Mouse (Mus musculus): ENCODE measurements around the gene Serpini2. TPM values are rescaled to one million over a fixed set of nuclear protein-coding genes. Genes with fewer than 3 reads are reported as not detected.
"Not testable (repeated sequence)": the region's sequence is repeated elsewhere in the genome, so short reads cannot be mapped to it uniquely, and the experiment has no call there.

The Serpini2 gene
- 0.35 TPM in 1 of 2 replicates, not detected in the other for polyA plus RNA-seq (2015; fragmentation: Nextera tagmentation; extraction: Ambion mirVana)

DNA sequence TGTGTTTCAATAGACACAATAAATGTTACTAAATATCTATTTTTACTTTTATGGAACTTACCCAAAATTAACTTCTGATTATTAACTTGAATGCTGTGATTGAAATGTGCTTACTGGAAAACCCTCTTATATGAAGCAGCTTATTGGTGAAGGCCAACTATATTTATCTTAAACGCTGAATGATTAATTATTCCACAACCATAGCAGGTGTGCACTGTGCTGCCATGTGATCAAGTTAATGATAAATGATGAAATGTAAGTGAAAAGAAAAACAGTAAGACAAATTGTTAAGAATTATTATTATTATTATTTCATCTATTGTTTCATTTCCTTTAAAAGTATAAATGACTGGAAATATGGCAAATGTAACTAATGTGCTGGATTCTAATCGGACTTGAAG, at the start of gene Serpini2:
TSS of gene Serpini2 (minus strand) at position 101 of the 400 bp plus-strand sequence.
- no peak for ATAC-seq (ENCODE audit: insufficient read depth)
- Histone ChIP-seq H3K4me3 (replicated peaks) (no peak within 1 kb of the TSS), H3K4me2 (no peak within 1 kb of the TSS), H3K27ac (replicated peaks) (no peak within 1 kb of the TSS), H3K9me3 (replicated peaks) (no peaks in the 10 kb centered on the region), H3K9ac (no peak within 1 kb of the TSS), H3K36me3 (replicated peaks) (no peaks in the 10 kb centered on the region), H3K4me1 (replicated peaks) (no peaks in the 10 kb centered on the region), H3K27me3 (no peaks in the 10 kb centered on the region)
- 59% methylated on average over 2 of the region's 2 CpGs for WGBS (ENCODE audit: insufficient replicate concordance)

DNA sequence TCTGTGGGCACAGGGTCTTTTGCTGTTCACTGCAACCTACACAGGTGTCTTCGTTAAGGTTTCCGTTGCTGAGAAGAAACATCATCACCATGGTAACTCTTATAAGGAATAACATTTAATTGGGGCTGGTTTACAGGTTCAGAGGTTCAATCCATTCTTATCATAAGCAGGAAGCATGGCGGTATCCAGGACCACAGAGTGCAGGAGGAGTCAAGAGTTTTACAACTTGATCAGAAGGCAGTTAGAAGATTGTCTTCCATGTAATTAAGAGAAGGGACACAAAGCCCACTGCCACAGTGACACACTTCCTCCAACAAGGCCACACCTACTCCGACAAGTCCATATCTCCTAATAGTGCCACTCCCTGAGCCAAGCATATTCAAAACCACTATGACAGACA, 39.0 kb upstream of the Serpini2 start:
- no peak for ATAC-seq (ENCODE audit: insufficient read depth)
- no peak overlapping the region for H3K9ac ChIP-seq
- no peaks in the 10 kb centered on the region for H3K9me3 ChIP-seq (replicated peaks)
- 51% methylated on average over 4 of the region's 4 CpGs for WGBS (ENCODE audit: insufficient replicate concordance)
- H3K4me2 ChIP-seq, result no peak overlapping the region
- H3K36me3 ChIP-seq (replicated peaks), result no peaks in the 10 kb centered on the region
- no peak overlapping the region for H3K27ac ChIP-seq (replicated peaks)
- H3K4me3 ChIP-seq (replicated peaks), result no peak overlapping the region
- no peaks in the 10 kb centered on the region for H3K4me1 ChIP-seq (replicated peaks)
- H3K27me3 ChIP-seq, result no peaks in the 10 kb centered on the region

GRCm38 (mm10) chr3:75308228-75308627, 38.4 kb upstream of the Serpini2 start:
- no peaks in the 10 kb centered on the region for H3K36me3 ChIP-seq (replicated peaks)
- no peaks in the 10 kb centered on the region for H3K4me1 ChIP-seq (replicated peaks)
- H3K27me3 ChIP-seq, result no peaks in the 10 kb centered on the region
- 0 out of 2 replicates have a peak, but pooled peaks have one; percentile 37 for ATAC-seq (ENCODE audit: insufficient read depth)
- no peak overlapping the region for H3K4me3 ChIP-seq (replicated peaks)
- no peak overlapping the region for H3K27ac ChIP-seq (replicated peaks)
- no peaks in the 10 kb centered on the region for H3K9me3 ChIP-seq (replicated peaks)
- 13% methylated on average over 3 of the region's 3 CpGs for WGBS (ENCODE audit: insufficient replicate concordance)
- no peak overlapping the region for H3K9ac ChIP-seq
- no peak overlapping the region for H3K4me2 ChIP-seq

GRCm38 (mm10) chr3:75305584-75305983, 35.7 kb upstream of the Serpini2 start:
- no peaks in the 10 kb centered on the region for H3K36me3 ChIP-seq (replicated peaks)
- no peak overlapping the region for H3K4me3 ChIP-seq (replicated peaks)
- H3K9ac ChIP-seq, result no peak overlapping the region
- H3K4me2 ChIP-seq, result no peak overlapping the region
- H3K9me3 ChIP-seq (replicated peaks), result no peaks in the 10 kb centered on the region
- WGBS (ENCODE audit: insufficient replicate concordance), result 73% methylated on average over 3 of the region's 3 CpGs
- ATAC-seq (ENCODE audit: insufficient read depth), result no peak
- H3K27ac ChIP-seq (replicated peaks), result no peak overlapping the region
- no peaks in the 10 kb centered on the region for H3K4me1 ChIP-seq (replicated peaks)
- no peaks in the 10 kb centered on the region for H3K27me3 ChIP-seq

GRCm38 (mm10) chr3:75304621-75305020, 34.7 kb upstream of the Serpini2 start:
- no peaks in the 10 kb centered on the region for H3K36me3 ChIP-seq (replicated peaks)
- 64% methylated on average over 5 of the region's 5 CpGs for WGBS (ENCODE audit: insufficient replicate concordance)
- no peaks in the 10 kb centered on the region for H3K4me1 ChIP-seq (replicated peaks)
- H3K9ac ChIP-seq, result no peak overlapping the region
- no peak overlapping the region for H3K4me2 ChIP-seq
- H3K27me3 ChIP-seq, result no peaks in the 10 kb centered on the region
- no peak for ATAC-seq (ENCODE audit: insufficient read depth)
- H3K27ac ChIP-seq (replicated peaks), result no peak overlapping the region
- H3K9me3 ChIP-seq (replicated peaks), result no peaks in the 10 kb centered on the region
- no peak overlapping the region for H3K4me3 ChIP-seq (replicated peaks)

GRCm38 (mm10) chr3:75301072-75301471, 31.2 kb upstream of the Serpini2 start:
- no peak overlapping the region for H3K4me2 ChIP-seq

DNA sequence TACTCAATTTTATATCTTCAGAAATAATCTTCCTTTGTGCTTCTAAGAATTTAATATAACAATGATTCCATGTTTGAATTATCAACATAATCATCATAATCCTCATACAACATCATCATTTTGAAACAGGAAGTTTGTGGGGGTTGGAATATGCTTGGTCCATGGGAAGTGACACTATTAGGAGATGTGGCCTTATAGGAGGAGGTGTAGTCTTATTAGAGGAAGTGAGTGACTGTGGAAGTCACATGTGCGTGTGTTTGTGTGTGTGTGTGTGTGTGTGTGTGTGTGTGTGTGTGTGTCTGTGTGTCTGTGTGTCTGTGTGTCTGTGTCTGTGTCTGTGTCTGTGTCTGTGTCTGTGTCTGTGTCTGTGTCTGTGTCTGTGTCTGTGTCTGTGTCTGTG, 29.6 kb upstream of the Serpini2 start:
- ATAC-seq (ENCODE audit: insufficient read depth); H3K4me2 ChIP-seq; H3K9me3 ChIP-seq (replicated peaks); H3K27ac ChIP-seq (replicated peaks); H3K36me3 ChIP-seq (replicated peaks); H3K4me1 ChIP-seq (replicated peaks); H3K4me3 ChIP-seq (replicated peaks); H3K9ac ChIP-seq; H3K27me3 ChIP-seq: not testable (repeated sequence)
- 57% methylated on average over 1 of the region's 1 CpGs for WGBS (ENCODE audit: insufficient replicate concordance)

More at GRCm38 (mm10) chr3:75301072-75301471, 31.2 kb upstream of the Serpini2 start:
- ATAC-seq (ENCODE audit: insufficient read depth), result no peak
- Histone ChIP-seq H3K4me1 (replicated peaks) (no peaks in the 10 kb centered on the region), H3K9ac (no peak overlapping the region), H3K4me3 (replicated peaks) (no peak overlapping the region), H3K9me3 (replicated peaks) (no peaks in the 10 kb centered on the region), H3K27ac (replicated peaks) (no peak overlapping the region), H3K36me3 (replicated peaks) (no peaks in the 10 kb centered on the region), H3K27me3 (no peaks in the 10 kb centered on the region)
- 72% methylated on average over 2 of the region's 2 CpGs for WGBS (ENCODE audit: insufficient replicate concordance)

DNA sequence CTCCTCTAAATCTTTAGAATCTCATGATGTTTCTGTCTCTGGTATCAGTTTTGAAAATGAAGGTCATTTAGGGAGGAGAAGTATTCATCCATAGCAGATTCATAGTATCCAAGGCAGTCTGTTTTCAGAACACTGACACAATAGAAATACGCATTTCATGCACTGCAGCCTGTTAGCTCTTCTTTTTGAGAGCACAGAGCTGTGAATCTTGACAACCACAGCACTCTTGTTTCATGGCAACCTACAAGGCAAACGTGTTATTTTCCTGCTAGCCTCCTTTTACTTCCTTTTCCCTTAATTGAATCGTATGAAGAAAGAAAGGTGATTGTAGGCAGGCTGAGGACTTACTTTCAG, 27.9 kb upstream of the Serpini2 start:
- H3K9ac ChIP-seq, result no peak overlapping the region
- H3K36me3 ChIP-seq (replicated peaks), result no peaks in the 10 kb centered on the region
- H3K27me3 ChIP-seq, result no peaks in the 10 kb centered on the region
- no peak overlapping the region for H3K4me2 ChIP-seq
- no peak overlapping the region for H3K4me3 ChIP-seq (replicated peaks)
- H3K4me1 ChIP-seq (replicated peaks), result no peaks in the 10 kb centered on the region
- no peak for ATAC-seq (ENCODE audit: insufficient read depth)
- no peak overlapping the region for H3K27ac ChIP-seq (replicated peaks)
- WGBS (ENCODE audit: insufficient replicate concordance), result 33% methylated on average over 3 of the region's 3 CpGs
- H3K9me3 ChIP-seq (replicated peaks), result no peaks in the 10 kb centered on the region

- Histone ChIP-seq H3K36me3 (replicated peaks) (no peaks in the 10 kb centered on the region), H3K4me2 (no peak overlapping the region), H3K4me1 (replicated peaks) (no peaks in the 10 kb centered on the region), H3K9me3 (replicated peaks) (no peaks in the 10 kb centered on the region), H3K27ac (replicated peaks) (no peak overlapping the region), H3K9ac (no peak overlapping the region), H3K4me3 (replicated peaks) (no peak overlapping the region), H3K27me3 (no peaks in the 10 kb centered on the region)
- ATAC-seq (ENCODE audit: insufficient read depth), result no peak
- WGBS (ENCODE audit: insufficient replicate concordance), result 33% methylated on average over 2 of the region's 2 CpGs
Observed at GRCm38 (mm10) chr3:75297026-75297757, 27.3 kb upstream of the Serpini2 start.

- H3K4me3 ChIP-seq (replicated peaks), result no peak overlapping the region
- ATAC-seq (ENCODE audit: insufficient read depth), result no peak
- H3K27ac ChIP-seq (replicated peaks), result no peak overlapping the region
- H3K36me3 ChIP-seq (replicated peaks), result no peaks in the 10 kb centered on the region
- H3K9ac ChIP-seq, result no peak overlapping the region
- no peaks in the 10 kb centered on the region for H3K9me3 ChIP-seq (replicated peaks)
- H3K4me2 ChIP-seq, result no peak overlapping the region
- no peaks in the 10 kb centered on the region for H3K27me3 ChIP-seq
- 50% methylated on average over 2 of the region's 2 CpGs for WGBS (ENCODE audit: insufficient replicate concordance)
- H3K4me1 ChIP-seq (replicated peaks), result no peaks in the 10 kb centered on the region
Observed at GRCm38 (mm10) chr3:75293243-75293642, 23.4 kb upstream of the Serpini2 start.

- ATAC-seq (ENCODE audit: insufficient read depth), result no peak
- 45% methylated on average over 4 of the region's 4 CpGs for WGBS (ENCODE audit: insufficient replicate concordance)
- Histone ChIP-seq H3K9me3 (replicated peaks) (no peaks in the 10 kb centered on the region), H3K27ac (replicated peaks) (no peak overlapping the region), H3K36me3 (replicated peaks) (no peaks in the 10 kb centered on the region), H3K27me3 (no peaks in the 10 kb centered on the region), H3K9ac (no peak overlapping the region), H3K4me1 (replicated peaks) (no peaks in the 10 kb centered on the region), H3K4me3 (replicated peaks) (no peak overlapping the region), H3K4me2 (no peak overlapping the region)
Observed at GRCm38 (mm10) chr3:75277455-75277854, 7.6 kb upstream of the Serpini2 start.

DNA sequence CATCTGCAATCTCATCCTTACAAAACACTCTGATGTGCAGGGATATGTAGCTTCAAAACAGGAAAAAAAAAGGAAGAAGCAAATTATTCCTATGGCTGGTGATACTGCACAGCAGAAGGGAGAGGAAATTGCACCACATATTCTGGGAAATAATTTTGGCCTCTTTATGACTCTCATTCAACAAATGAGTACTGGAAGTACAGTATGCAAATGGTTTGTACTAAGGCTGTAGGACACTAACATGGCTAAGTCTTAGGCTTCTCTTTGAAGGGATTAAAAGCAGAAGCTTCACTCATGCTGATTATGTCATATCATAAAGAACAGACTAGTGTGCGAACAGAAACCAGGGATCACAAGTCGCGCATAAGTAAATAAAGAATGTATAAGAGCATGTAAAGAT, 6.6 kb upstream of the Serpini2 start:
- WGBS (ENCODE audit: insufficient replicate concordance), result 64% methylated on average over 3 of the region's 3 CpGs
- Histone ChIP-seq H3K9ac (no peak overlapping the region), H3K9me3 (replicated peaks) (no peaks in the 10 kb centered on the region), H3K36me3 (replicated peaks) (no peaks in the 10 kb centered on the region), H3K27me3 (no peaks in the 10 kb centered on the region), H3K27ac (replicated peaks) (no peak overlapping the region), H3K4me2 (no peak overlapping the region), H3K4me1 (replicated peaks) (no peaks in the 10 kb centered on the region), H3K4me3 (replicated peaks) (no peak overlapping the region)
- ATAC-seq (ENCODE audit: insufficient read depth), result no peak

All from liver, embryonic 15.5 days (tissue).